17 mouse cellular contexts compared by ENCODE assay signal in the genomic region with DNA sequence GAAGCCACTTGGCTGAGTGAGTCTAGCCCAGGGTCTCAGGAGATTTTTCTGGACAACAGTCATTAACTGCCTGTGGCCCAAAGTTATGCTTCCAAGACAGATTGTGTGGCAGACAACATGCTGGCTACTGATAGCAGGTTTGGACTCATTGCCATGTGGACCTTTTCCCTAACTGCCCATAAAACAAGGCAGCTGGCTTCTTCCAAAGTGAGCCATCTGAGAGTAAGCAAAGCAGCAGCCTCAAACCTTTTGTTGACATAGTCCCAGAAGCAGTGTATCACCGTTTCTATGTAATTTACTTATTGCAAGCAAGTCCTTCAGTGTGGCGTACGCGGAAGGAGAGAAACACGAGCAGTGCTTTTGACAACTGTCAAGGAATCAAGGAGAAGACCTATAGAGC. TPM values are rescaled to one million over a fixed set of nuclear protein-coding genes. Genes with fewer than 3 reads are reported as not detected.
"Had no signal": no experiment of that assay in that cellular context is flagged by ENCODE, and none has a peak within 500 bp of the region (broad histone marks: within the 10 kb centered on the region; RNA-seq: fewer than 3 reads in every experiment).

No protein-coding gene starts in this region.

- H3K4me2 ChIP-seq: intestine, embryonic 15.5 days; kidney, embryonic 15.5 days; limb, embryonic 12.5 days; liver, embryonic 13.5 days; midbrain, embryonic 11.5 days; midbrain, embryonic 15.5 days; neural tube, embryonic 12.5 days; stomach, embryonic 15.5 days had no signal

- H3K9ac ChIP-seq: intestine, embryonic 15.5 days; kidney, embryonic 15.5 days; limb, embryonic 12.5 days; liver, embryonic 13.5 days; liver, postnatal 0 days; midbrain, embryonic 15.5 days; neural tube, embryonic 12.5 days; stomach, embryonic 15.5 days had no signal

- H3K4me1 ChIP-seq: intestine, embryonic 15.5 days; kidney, embryonic 15.5 days; limb, embryonic 12.5 days; liver, embryonic 13.5 days; megakaryocyte, embryonic 14.5 days; midbrain, embryonic 15.5 days; neural tube, embryonic 12.5 days; stomach, embryonic 15.5 days had no signal

- DNase-seq: kidney, adult 18-20 months; liver; liver, embryonic 13.5 days; liver, postnatal 0 days; thymus, adult 2 months; thymus, postnatal 25 days had no signal

- H3K36me3 ChIP-seq: intestine, embryonic 15.5 days; kidney, embryonic 15.5 days; limb, embryonic 12.5 days; liver, embryonic 13.5 days; midbrain, embryonic 15.5 days; neural tube, embryonic 12.5 days; stomach, embryonic 15.5 days had no signal

- ATAC-seq: intestine, embryonic 15.5 days; liver, postnatal 0 days; midbrain, embryonic 15.5 days had no signal

- H3K9me3 ChIP-seq: intestine, embryonic 15.5 days; kidney, embryonic 15.5 days; limb, embryonic 12.5 days; liver, embryonic 13.5 days; midbrain, embryonic 15.5 days; neural tube, embryonic 12.5 days; stomach, embryonic 15.5 days had no signal

- H3K27me3 ChIP-seq: intestine, embryonic 15.5 days; liver, embryonic 13.5 days; stomach, embryonic 15.5 days had no signal

- H3K27ac ChIP-seq: intestine, embryonic 15.5 days; kidney, embryonic 15.5 days; left cerebral cortex, adult 2 months; limb, embryonic 12.5 days; liver, embryonic 13.5 days; midbrain, embryonic 15.5 days; neural tube, embryonic 12.5 days; stomach, embryonic 15.5 days had no signal

- H3K4me3 ChIP-seq: intestine, embryonic 15.5 days; kidney, embryonic 15.5 days; left cerebral cortex, adult 2 months; limb, embryonic 12.5 days; liver, embryonic 13.5 days; megakaryocyte, embryonic 14.5 days; midbrain, embryonic 15.5 days; neural tube, embryonic 12.5 days; stomach, embryonic 15.5 days had no signal

RNA-seq across cellular contexts. Expression of a gene that starts 18.2 kb away (rescaled TPM):
- polyA plus RNA-seq: liver, embryonic 13.5 days; liver, postnatal 0 days; spleen, adult 2 months; testis, adult 2 months had no signal
